Mouse (Mus musculus): ENCODE results near the gene Ptprc.

GRCm38 (mm10) chr1:138162638-138163037 is 12.9 kb downstream of the Ptprc start:
- no peak for TF ChIP-seq POLR2A (IDR thresholded peaks at IDR 0.05; ENCODE audit: insufficient read depth, low read depth, low read length)
- TF ChIP-seq CTCF (IDR thresholded peaks at IDR 0.05), result no peak

Data from heart, adult 2 months (tissue).